Mouse (Mus musculus) E14TG2a.4 (cell line): ENCODE results near the gene Inpp5e.

Experiments used
- CTCF ChIP-seq: conservative IDR thresholded peaks from 2 replicates; pipeline ENCODE4 v1.5.1; 2014; ENCODE audit warnings: low read length
- NANOG ChIP-seq: IDR thresholded peaks from 2 replicates; pipeline ENCODE4 v1.6.1; 2014; ENCODE audit warnings: borderline replicate concordance, low read length, mixed read lengths
- POU5F1 ChIP-seq: IDR thresholded peaks from 2 replicates; pipeline ENCODE4 v1.6.1; 2014; ENCODE audit warnings: low read length, borderline replicate concordance

GRCm38 (mm10) chr2:26353066-26353980 lies 55.7 kb downstream of the Inpp5e start:
- TF ChIP-seq CTCF (no peak), POU5F1 (no peak), NANOG (no peak)
